Mouse (Mus musculus) brown adipose tissue, adult 24 weeks (tissue): ENCODE measurements around the gene Acvr2b. TPM values are rescaled to one million over a fixed set of nuclear protein-coding genes. Genes with fewer than 3 reads are reported as not detected.

Experiments
- H3K27ac ChIP-seq: fragments of 200-500 bp; replicated peaks from 2 replicates; pipeline ENCODE4 v1.5.1; 2012; ENCODE audit warnings: low read depth, mild to moderate bottlenecking, low read length
- H3K4me1 ChIP-seq: fragments of 200-500 bp; 2 replicates; pipeline ENCODE4 v1.6.1; 2012; ENCODE audit warnings: low read length, mixed read lengths; ENCODE audit not compliant: control insufficient read depth, insufficient read depth, insufficient read length
- H3K4me3 ChIP-seq: fragments of 200-500 bp; 2 replicates; pipeline ENCODE4 v1.5.1; 2012; ENCODE audit warnings: low read depth, mild to moderate bottlenecking, low read length, moderate library complexity; ENCODE audit not compliant: insufficient read depth
- polyA plus RNA-seq: library from polyadenylated mRNA; stranded (reverse); fragments of >200 nt; gene quantifications from 2 replicates; pipeline ENCODE4 v1.2.4, GENCODE M21; 2012; ENCODE audit not compliant: missing spikeins, insufficient read depth, insufficient read length

Gene Acvr2b
- polyA plus RNA-seq, 1 experiment = 1.8 TPM

DNA sequence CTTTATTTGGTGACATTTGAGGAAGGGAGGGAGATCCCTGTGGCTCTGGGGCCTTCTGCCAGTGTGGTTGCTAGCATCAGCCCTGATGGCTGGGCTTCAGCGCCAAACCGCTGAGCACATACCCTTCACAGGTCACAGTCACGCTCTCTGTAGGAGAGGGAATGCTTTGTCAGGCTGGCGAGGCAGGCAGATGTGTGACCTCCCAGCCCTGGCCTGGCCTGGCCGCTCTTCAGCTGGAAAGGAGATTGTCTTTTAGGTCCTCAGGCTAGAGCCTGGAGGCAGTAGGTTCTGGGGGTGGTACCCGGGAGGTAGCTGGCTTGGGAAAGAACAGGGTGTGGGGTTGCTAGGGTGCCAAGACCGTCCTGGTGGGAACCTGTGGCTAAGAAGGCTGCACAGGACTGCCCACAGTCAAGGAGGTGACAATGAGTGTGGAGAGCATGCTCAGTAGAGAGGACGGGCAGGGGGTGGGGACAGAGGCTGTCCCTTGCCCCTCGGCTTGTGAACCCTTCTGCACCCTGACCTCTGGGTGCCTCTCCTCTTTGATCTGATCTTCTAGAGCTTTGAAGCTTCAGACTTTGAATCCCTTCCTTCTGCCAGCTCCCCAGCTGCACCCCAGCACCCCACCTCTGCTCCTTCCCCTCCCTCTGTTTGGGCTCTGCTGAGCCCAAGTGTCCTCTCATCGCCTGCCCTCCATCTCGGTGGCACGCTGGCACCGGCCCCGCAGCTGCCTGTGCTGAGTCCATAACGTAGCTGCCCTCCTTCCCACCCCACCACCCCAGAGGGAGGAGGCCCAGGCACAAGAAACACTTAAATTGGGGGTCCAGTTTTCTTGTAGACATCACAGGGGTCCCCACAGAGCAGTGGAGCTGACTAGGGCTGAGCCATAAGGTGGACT lies 73.0 kb downstream of the Acvr2b start:
- H3K27ac ChIP-seq = no peak overlapping the region
- H3K4me1 ChIP-seq = no peaks in the 10 kb centered on the region
- H3K4me3 ChIP-seq = no peak overlapping the region

DNA sequence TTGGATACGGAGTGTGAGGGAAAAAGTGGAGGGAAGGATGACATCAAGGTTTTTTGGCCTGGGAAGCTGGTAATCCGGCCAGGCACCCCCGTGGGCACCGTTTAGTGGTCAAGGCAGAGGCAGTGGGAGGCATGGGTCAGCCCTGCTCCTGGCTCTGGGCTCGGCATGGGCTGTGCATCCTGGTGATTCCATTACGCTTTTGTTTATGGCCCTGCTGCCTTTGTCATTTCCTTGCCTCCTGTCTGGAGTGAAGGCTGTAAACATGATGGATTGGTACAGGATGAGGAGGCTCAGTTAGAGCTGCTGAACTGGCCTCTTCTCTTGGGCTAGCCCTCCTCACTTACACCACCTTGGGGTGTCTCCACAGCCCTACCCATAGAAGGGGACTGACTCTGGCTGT lies 75.8 kb downstream of the Acvr2b start:
- Histone ChIP-seq H3K4me1 (no peaks in the 10 kb centered on the region), H3K27ac (no peak overlapping the region), H3K4me3 (no peak overlapping the region)

DNA sequence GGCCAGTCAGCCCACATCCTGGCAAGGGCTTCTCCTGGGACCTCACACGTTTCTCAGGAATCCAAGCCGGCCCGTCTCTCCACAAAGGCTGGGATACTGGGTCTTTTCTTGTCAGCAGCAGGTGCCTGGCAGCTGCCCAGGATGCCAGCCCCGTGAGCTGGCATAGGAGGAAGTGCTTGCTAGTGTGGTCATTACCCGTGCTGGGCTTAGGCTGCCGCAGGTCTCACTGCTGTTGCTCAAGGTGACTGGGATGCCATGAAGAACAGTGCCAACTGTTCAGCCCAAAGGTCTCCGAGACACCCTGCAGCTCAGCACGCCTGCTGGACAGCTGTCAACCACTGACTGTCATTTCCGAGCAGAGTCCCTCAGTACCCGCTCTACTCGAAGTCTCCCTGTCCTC lies 76.4 kb downstream of the Acvr2b start:
- no peak overlapping the region for H3K4me3 ChIP-seq
- H3K4me1 ChIP-seq = no peaks in the 10 kb centered on the region
- no peak overlapping the region for H3K27ac ChIP-seq

DNA sequence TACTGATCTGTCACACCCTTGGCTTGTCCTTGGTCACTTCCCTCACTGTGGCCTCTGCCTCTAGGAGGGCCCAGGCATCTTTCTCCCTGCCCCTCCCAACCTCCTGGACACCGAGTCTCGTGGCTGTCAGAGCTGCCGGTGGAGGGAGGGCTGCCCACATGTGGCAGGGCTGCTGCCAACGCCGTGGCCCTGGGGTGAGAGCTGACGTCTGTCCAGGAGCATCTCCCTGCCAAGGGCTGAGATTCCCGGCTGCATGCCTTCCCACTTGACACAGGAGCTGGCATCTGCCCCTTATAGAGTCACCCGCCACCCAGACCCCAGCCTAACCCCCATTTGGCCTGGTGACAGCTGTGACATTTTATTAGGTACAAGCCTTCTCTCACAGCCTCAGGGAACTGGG lies 77.4 kb downstream of the Acvr2b start:
- H3K4me3 ChIP-seq = no peak overlapping the region
- H3K27ac ChIP-seq = no peak overlapping the region

DNA sequence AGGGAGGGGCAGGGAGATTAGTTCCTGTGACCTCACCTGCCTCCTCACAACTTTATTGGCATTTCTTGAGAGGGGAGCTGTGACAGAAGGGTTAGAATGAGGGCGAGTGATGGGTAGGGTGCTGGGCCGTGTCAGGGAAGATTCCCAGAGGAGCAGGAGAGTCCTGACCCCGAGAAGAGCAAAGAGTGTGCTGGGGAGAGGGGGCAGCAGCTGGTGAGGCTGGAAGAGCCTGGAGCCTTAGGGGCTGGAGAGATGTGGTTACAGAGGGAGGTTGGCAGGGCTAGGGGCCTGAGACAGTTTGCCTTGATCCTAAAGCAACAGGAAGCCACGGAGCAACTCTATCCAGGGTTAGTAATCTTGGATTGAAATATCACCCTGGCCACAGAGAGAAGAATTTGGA lies 79.7 kb downstream of the Acvr2b start:
- no peak overlapping the region for H3K27ac ChIP-seq
- no peaks in the 10 kb centered on the region for H3K4me1 ChIP-seq
- H3K4me3 ChIP-seq = no peak overlapping the region

More for the DNA sequence above, 77.4 kb downstream of the Acvr2b start:
- no peaks in the 10 kb centered on the region for H3K4me1 ChIP-seq

DNA sequence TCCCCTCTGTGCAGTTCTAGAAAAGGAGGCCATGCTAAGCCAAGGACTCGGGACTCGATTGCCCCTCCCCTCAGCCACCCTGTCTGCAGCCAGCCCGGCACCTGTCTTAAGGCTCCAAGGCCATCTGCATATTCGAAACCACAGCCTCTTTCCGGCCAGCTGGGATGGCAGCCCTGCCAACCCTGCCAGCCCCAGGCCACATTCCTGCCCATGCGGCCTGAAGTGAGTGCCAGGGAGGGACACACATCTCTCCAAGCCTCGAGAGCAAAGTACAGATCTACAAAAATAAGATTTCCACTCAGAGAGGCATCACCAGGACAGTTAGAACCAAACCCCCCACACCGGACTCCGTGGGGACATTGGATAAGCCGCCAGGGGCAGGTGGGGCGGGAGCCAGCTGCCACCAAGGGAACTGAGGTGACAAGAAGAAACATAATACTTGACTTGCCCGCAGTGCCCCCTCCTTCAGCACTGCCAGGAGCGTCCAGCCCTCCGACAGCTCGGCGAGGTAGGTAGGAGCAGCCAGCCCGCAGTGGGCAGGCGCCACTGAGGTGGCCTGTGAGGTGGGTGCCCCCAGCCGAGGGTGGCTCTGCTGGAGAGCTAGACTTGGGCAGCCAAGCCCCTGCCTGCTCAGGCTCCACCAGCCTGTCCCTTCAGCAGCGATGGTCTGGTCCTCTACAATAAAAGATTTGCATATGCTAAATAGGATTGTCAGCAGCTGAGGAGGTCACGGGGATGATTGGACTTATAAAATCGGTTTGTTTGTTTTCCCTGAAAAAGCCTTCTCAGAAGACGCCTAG lies 81.8 kb downstream of the Acvr2b start:
- Histone ChIP-seq H3K4me1 (no peaks in the 10 kb centered on the region), H3K4me3 (no peak overlapping the region), H3K27ac (no peak overlapping the region)

DNA sequence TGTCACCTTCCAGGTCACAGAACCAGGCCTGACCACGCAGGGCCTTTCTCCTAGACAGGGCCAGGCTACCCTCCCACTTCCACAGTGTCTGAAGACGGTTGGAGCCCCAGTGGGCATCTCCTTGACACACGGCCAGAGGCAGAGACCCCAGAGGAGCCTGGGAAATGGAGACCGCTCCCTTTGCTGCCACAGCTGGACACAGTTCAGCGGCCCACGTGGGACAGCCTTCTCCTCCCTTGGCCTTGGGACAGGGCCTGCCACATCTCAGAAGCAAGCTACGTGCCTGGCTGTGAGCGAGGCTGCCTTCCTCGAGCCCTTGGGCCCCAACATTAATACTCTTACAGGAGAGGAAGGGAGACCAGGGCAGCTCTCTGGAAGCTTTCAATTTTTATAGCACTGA lies 82.5 kb downstream of the Acvr2b start:
- no peaks in the 10 kb centered on the region for H3K4me1 ChIP-seq
- H3K4me3 ChIP-seq = no peak overlapping the region
- H3K27ac ChIP-seq = no peak overlapping the region

Other genes starting within 250 kb of the Acvr2b start
- gene Acaa1b, start 245.0 kb upstream of the Acvr2b start, polyA plus RNA-seq = 25.2 and 31.9 TPM in 2 replicates
- gene Gm47289, start 243.0 kb upstream of the Acvr2b start, polyA plus RNA-seq = not detected in 2 replicates
- not detected in 2 replicates for gene Slc22a13, start 193.0 kb upstream of the Acvr2b start, polyA plus RNA-seq
- gene Oxsr1, start 79.7 kb upstream of the Acvr2b start, polyA plus RNA-seq = 18.3 and 19.4 TPM in 2 replicates
- 82.7 and 96.9 TPM in 2 replicates for gene Acaa1a, start 62.4 kb upstream of the Acvr2b start, polyA plus RNA-seq
- 11.2 and 13.3 TPM in 2 replicates for gene Myd88, start 60.7 kb upstream of the Acvr2b start, polyA plus RNA-seq
- gene Xylb, start 44.7 kb upstream of the Acvr2b start, polyA plus RNA-seq = 1.2 and 1.7 TPM in 2 replicates
- gene Slc22a14, start 36.6 kb upstream of the Acvr2b start, polyA plus RNA-seq = not detected in 2 replicates
- gene Exog, start 42.8 kb downstream of the Acvr2b start, polyA plus RNA-seq = 2.1 and 2.7 TPM in 2 replicates
- gene Scn5a, start 176.9 kb downstream of the Acvr2b start, polyA plus RNA-seq = not detected in 2 replicates